Mouse (Mus musculus) R1 (cell line): ENCODE measurements around the gene Tnfrsf1a.

Source experiments
- DNase-seq: peaks from one replicate; pipeline ENCODE4 v3.0.0-alpha.2; 2018; ENCODE audit warnings: low read depth, low spot score

Gene Tnfrsf1a

DNA sequence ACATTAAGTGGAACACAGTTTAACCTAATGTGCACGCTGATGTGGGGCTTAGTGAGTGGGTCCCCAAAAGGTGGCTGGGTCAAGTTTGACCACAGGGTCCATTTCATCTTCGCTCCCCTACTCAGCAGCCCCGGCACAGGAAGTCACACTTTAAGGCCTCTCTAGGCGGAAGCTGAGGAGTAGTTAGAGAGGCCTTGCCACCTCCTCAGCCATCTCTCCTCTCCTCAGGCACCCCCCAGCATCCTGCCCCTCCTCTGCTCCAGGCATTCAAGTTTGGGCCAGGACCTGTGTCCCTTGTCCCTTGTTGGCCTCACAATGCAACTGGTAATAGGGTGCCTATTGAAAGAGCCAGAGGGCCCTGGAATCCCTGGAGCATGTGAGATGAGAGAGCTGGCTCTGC lies 4.5 kb downstream of the Tnfrsf1a start:
- no peak for DNase-seq

DNA sequence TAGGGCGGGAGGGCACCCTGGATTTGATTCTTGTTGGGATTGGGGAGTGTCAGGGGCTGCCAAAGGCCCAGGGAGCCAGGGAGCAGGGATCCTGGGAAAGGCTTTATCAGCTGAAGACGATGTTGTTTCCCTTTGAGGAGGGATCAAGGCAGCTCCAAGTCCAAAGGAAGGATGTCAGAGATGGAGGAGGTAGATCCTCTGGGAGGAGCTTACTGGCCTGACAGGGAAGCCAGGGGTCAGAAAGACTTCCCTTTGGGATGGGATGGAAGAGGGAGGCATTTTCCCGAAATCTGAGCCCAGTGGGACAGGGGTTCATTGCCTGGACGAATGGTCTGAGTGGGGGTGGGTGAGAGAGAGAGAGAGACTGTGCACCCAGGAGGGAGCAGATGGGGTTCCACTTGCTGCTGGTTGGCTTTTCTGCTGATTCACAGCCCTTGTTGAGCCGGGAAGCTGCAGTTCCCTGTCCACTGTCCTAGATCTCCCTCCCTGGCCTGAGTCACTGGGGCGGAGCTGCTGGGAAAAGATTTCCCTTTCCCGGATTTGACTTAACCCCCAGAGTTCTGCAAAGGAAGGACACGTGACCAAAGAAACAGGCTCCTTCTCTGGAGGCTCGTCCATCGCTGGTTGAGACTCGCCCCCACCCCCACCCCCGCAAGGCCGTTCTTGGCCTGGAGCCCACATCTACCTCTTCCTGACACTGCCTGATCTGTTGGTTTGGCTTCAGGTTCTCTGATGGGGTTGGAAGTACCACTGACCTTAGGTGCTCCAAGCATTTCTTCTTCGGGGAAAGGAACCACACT lies 5.4 kb downstream of the Tnfrsf1a start:
- peak; percentile 43 for DNase-seq

- DNase-seq: no peak
These were observed 6.1 kb downstream of the Tnfrsf1a start for GRCm38 (mm10) chr6:125355197-125355741.

GRCm38 (mm10) chr6:125356264-125356663 lies 7.1 kb downstream of the Tnfrsf1a start:
- DNase-seq: no peak

- DNase-seq: no peak
These were observed 8.2 kb downstream of the Tnfrsf1a start for GRCm38 (mm10) chr6:125357334-125357733.

- peak; percentile 66 for DNase-seq
These were observed 10.8 kb downstream of the Tnfrsf1a start for GRCm38 (mm10) chr6:125359999-125360398.

DNA sequence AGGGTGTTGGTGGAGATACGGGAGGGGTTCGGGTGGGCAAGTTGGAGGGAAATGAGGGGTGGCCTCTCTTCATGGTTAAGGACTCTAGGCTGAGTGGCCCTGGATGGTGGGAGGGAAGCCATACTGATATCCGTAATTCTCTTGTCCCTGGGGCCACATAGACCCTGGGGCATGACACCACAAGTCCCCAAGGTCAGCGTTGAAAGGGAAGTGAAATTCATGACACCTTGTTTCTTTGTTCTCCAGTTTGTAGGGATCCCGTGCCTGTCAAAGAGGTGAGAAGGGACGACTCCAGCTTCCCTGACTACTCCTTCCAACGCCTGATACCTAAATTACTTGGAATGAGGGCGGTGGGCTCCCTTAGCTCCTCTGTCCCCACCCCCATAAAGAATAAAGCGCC lies 11.7 kb downstream of the Tnfrsf1a start:
- DNase-seq: no peak

GRCm38 (mm10) chr6:125361467-125362291 lies 12.5 kb downstream of the Tnfrsf1a start:
- peak; percentile 63 for DNase-seq

DNA sequence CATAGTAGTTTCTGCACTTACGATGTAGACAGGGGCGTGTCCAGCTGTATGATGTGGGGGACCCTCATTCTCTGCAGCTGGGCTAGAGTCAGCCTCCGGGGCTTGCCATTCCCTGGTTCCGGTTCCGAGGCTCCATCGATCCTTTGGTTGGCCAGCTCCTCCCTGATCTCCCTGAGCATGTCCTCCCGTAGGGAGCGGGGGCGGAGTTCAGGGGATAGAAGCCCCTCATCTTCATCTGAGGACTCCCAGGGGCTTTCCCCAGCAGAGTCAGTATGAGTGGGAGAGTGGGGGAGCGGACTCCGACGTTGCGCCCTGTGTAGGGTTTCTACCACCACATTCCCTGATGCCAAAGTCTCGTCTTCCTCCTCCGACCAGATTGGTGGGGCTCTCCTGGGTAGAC lies 13.9 kb downstream of the Tnfrsf1a start:
- DNase-seq: no peak

DNA sequence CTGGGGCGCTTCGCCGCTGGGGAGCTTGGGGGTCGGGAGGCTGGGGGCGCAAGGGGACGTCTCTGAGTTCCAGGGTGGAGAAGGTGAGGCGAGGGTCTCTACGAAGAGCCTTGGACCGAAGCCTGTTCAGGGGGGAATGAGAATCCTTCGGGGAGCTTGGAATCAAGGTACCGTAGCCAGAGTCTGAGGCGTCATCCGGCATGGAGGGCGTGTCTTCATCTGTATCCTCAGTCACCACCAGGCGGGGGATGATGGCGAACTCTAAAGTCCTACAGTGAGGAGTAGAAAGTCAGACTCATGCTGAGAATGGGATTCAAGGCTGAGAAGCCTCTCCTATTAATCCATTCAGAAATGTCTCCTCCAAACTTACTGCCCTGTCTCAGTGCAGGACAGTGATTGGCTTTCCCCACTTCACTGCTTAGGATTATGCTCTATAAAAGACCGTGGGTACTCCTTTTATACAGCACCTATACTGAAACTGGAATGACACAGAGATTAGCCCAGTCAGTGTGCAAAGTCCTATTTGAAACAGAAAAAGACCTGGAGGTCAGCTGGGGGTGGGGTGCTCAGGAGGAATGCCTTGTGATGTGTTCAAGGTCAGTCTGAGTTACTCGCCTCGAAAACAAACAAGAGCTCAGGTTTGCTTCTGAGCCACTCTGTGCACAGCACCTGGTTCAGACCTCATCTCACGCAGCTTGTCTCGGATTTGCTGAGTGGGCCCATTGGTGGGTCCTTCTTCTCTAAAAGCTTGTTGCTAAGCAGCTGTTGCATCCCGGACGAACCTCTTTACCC lies 14.5 kb downstream of the Tnfrsf1a start:
- peak; percentile 78 for DNase-seq

DNA sequence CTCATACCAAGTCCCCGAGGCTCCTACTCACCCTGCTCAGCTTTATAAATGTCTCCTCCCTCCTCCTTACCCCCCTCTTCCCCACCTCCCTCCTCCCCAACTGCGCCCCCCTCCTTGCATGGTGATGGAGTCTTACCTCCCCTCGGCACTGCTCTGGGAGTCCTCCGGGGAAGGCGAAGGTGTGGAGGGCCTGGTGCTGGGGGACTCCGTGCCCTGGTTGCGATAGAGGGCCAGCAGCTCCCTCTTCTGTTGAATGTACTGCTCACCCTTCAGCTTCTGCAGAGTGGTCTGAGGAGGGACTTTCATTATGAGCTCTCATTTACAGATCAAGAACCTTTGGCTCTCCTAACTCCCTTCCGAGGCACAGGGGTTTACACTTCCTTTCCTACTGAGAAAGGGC lies 15.3 kb downstream of the Tnfrsf1a start:
- DNase-seq: no peak

- no peak for DNase-seq
These were observed 16.4 kb downstream of the Tnfrsf1a start for GRCm38 (mm10) chr6:125365522-125365921.

DNA sequence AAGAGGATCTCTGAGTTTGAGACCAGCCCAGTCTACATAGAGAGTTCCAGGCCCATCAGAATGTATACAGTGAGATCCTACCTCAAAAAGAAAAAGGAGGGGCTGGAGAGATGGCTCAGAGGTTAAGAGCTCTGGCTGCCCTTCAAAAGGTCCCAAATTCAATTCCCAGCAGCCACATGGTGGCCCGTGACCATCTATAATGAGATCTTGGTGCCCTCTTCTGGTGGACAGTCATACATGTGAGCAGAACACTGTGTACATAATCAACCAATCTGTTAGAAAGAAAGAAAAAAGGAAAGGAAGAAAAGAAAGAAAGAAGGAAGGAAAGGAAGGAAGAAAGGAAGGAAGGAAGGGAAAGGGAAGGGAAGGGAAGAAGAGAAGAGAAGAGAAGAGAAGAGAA lies 17.0 kb downstream of the Tnfrsf1a start:
- DNase-seq: no peak

DNA sequence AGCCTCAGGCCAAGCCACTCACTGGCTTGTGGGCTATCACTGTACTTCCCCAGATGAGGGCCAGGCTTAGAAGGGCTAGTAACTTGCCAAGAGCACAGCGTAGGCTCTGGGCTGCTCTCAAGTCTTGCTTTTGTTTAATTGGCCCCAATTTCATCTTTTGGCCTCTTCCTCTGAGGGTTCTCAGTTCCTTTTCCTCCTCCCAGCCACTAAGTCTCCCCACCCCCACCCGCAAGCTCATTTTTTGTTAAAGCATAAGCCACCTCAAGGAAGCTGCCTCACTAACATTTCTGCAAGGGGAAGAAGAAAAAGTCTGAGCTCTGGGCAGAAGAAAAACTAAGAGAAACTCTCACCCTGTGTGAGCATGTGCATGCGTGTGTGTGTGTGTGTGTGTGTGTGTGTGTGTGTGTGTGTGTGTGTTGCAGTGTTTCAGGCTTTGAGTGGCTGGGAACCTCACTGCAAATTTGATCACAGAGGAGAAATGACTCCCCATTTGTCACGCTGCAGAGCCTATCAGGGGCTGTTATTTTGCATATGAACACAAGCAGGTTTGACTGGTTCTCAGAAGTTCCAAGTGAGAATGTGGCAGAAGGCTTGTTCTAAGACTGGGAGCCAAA lies 18.7 kb downstream of the Tnfrsf1a start:
- peak; percentile 78 for DNase-seq

DNA sequence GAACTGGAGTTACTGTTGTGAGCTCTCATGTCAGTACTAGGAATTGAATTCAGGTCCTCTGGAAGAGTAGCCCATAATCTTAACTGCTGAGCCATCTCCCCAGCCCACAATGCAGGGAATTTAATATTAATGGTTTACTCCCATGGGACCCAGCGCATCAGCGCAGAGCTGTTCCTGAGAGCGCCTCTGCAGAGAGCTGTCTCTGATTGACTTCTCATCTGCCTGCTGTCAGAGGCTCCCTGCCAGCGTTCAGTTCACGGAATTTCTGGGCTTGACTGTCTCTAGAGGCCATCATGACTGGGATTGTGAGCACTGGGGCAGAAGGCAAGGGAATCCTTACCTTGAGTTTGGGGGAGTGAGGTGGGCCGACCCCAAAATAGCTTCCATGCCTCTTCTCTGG lies 27.9 kb downstream of the Tnfrsf1a start:
- no peak for DNase-seq

- DNase-seq: peak; percentile 93
These were observed 28.7 kb downstream of the Tnfrsf1a start for GRCm38 (mm10) chr6:125377582-125378451.

DNA sequence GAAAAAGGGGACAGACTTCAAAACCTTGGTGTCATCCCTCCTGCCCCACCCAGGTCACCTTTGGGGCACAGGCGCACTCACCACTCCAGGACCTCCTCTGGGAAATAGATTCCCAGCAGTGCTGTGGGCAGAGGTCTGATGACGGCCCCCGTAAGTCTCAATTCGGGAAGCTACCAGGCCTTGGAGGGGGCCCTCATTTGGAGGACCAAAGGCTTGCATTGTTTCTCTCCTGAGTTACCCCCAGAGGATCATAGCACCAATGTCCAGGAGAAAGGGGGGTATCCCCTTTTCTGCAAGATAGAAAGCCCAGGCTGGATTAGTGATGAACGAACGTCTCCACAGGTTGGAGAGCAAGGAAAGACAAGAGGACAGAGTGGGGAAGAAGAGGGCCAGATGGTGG lies 29.5 kb downstream of the Tnfrsf1a start:
- DNase-seq: no peak

GRCm38 (mm10) chr6:125379781-125380180 lies 30.6 kb downstream of the Tnfrsf1a start:
- DNase-seq: no peak

DNA sequence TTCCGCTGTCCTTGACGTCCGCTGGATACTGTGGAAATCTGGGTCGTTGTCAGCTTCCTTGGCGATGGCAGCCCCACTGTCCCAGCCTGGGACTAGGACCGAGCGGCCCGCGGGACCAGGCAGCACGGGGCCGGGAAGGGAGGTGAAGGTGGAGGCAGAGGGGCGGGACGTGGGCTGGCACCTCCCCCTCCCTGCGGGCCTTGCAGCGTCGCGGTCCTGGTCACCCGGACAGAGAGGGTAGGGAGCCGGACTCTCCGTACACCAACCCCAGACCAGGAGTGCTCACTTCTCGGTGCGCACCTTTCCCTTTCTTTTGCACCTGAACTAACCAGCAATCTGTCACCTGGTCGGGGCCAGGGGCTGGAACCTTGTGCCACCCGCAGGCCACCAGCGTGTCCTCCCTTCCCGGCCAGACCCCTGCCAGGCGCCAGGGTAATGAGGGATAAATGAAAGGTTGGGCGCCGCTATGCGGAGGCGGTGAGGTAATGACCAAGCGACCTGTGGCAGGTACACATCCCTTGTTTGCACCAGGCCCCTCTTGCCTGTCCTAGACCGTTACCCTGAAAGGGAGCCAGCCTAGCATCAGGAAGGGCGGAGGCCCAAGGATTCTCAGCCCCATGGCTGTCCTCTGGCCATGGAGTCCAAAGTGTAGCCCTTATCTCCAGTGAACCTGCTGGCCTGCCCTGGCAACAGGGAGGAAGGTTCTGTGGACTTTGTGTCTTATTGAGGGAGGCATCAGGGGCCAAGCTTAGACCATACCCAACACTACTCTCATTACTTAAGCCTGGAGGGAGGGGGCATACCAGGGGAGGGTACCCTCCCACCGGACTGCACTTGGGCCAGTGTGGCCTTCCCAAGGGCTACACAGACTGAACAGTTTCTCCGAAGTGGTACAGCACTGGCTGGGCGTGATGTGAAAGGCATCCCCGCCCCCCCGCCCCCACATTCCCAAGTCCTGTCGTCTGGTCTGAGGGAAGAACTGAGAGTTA lies 31.5 kb downstream of the Tnfrsf1a start, which contains the start of gene Plekhg6:
TSS of gene Plekhg6 (minus strand) at position 422 of the 989 bp plus-strand sequence.
- DNase-seq: no peak
